Mouse (Mus musculus) kidney, postnatal 0 days (tissue): Measurements from ENCODE around the gene Xrcc4. TPM values are rescaled to one million over a fixed set of nuclear protein-coding genes. Genes with fewer than 3 reads are reported as not detected.
"Not testable (repeated sequence)": the region's sequence is repeated elsewhere in the genome, so short reads cannot be mapped to it uniquely, and the experiment has no call there.

ENCODE experiments used
- ATAC-seq: fragments of 200-750 bp; cut with Nextera tagmentation; replicated peaks from 2 replicates; pipeline ENCODE4 v1.8.0; 2017; ENCODE audit warnings: low read depth, moderate number of reproducible peaks, moderate TSS enrichment, moderate library complexity; ENCODE audit not compliant: low FRiP score
- DNase-seq: peaks from one replicate; pipeline ENCODE4 v3.0.0-alpha.2; 2016; ENCODE audit warnings: low spot score
- H3K27ac ChIP-seq: fragments of 300-500 bp; sonication (generic); 2 replicates; pipeline ENCODE4 v1.5.1; 2014; ENCODE audit warnings: mild to moderate bottlenecking
- H3K27me3 ChIP-seq: fragments of 300-500 bp; sonication (generic); 2 replicates; pipeline ENCODE4 v1.6.1; 2014; ENCODE audit warnings: low read length, mixed read lengths; ENCODE audit not compliant: insufficient read depth
- H3K36me3 ChIP-seq: fragments of 300-500 bp; sonication (generic); 2 replicates; pipeline ENCODE4 v1.6.1; 2014; ENCODE audit warnings: low read length, mixed read lengths; ENCODE audit not compliant: insufficient read depth
- H3K4me1 ChIP-seq: fragments of 300-500 bp; sonication (generic); replicated peaks from 2 replicates; pipeline ENCODE4 v1.6.1; 2014; ENCODE audit warnings: antibody characterized with exemption, low read length, mixed read lengths; ENCODE audit not compliant: insufficient read depth
- H3K4me2 ChIP-seq: fragments of 300-500 bp; sonication (generic); 2 replicates; pipeline ENCODE4 v1.6.1; 2014; ENCODE audit warnings: mild to moderate bottlenecking, low read length, moderate library complexity, mixed read lengths
- H3K4me3 ChIP-seq: fragments of 300-500 bp; sonication (generic); replicated peaks from 2 replicates; pipeline ENCODE4 v1.5.1; 2014; ENCODE audit warnings: low read depth, low read length
- H3K9ac ChIP-seq: fragments of 300-500 bp; sonication (generic); 2 replicates; pipeline ENCODE4 v1.6.1; 2014; ENCODE audit warnings: low read depth, low read length
- H3K9me3 ChIP-seq: fragments of 300-500 bp; sonication (generic); replicated peaks from 2 replicates; pipeline ENCODE4 v1.6.1; 2016; ENCODE audit warnings: low read length, inconsistent platforms, mixed read lengths
- CTCF ChIP-seq: IDR thresholded peaks from 2 replicates; pipeline ENCODE4 v1.5.1; 2016; ENCODE audit warnings: antibody characterized with exemption, low read depth, mild to moderate bottlenecking, moderate library complexity
- WGBS: fragments of 180-500 bp; shearing (Covaris S2); extraction: QIAGEN DNeasy Blood & Tissue Kit; methylation state at CpG from one replicate; pipeline ENCODE4 v1.1.7; 2014; 5-methylcytosine and 5-hydroxymethylcytosine counted together
- polyA plus RNA-seq: library from polyadenylated mRNA; unstranded; fragments of >200 nt; fragmentation: Nextera tagmentation; extraction: Ambion mirVana; gene quantifications from 2 replicates; pipeline ENCODE4 v1.2.1, GENCODE M21; 2015

The Xrcc4 gene
- polyA plus RNA-seq, 1 experiment from 2014 or later = 20.8 TPM

DNA sequence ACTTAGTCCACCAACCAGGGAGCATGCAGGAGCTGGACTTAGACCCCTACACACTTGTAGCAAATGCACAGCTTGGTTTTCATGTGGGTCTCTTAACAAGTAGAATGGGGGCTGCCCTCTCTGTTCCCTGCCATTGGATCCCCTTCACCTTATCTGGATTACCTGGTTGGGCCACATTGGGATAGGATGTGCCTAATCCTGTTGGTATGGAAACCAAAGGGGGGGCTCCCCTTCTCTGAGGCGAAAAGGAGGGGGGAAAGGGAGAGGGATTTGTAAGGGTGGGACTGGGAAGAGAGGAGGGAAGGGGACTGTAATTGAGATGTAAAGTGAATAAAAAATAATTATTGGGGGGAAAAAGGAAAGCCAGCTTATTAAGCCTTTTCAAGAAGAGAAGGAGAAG is 311.6 kb downstream of the Xrcc4 start:
- H3K9me3 ChIP-seq = no peaks in the 10 kb centered on the region
- H3K4me2 ChIP-seq = no peak overlapping the region
- H3K9ac ChIP-seq = no peak overlapping the region
- WGBS = 80% methylated on average over 1 of the region's 1 CpGs
- no peak overlapping the region for H3K27ac ChIP-seq
- ATAC-seq (no peak), DNase-seq (no peak)
- H3K4me3 ChIP-seq = no peak overlapping the region
- H3K4me1 ChIP-seq = no peaks in the 10 kb centered on the region
- H3K27me3 ChIP-seq = no peaks in the 10 kb centered on the region
- TF ChIP-seq CTCF = no peak
- no peaks in the 10 kb centered on the region for H3K36me3 ChIP-seq

GRCm38 (mm10) chr13:89777146-89777545 is 312.3 kb downstream of the Xrcc4 start:
- Histone ChIP-seq H3K9me3 (no peaks in the 10 kb centered on the region), H3K4me2 (no peak overlapping the region), H3K27me3 (no peaks in the 10 kb centered on the region), H3K4me1 (no peaks in the 10 kb centered on the region), H3K36me3 (no peaks in the 10 kb centered on the region), H3K4me3 (no peak overlapping the region), H3K9ac (no peak overlapping the region), H3K27ac (no peak overlapping the region)
- ATAC-seq (no peak), DNase-seq (no peak)
- no peak for TF ChIP-seq CTCF
- WGBS = 93% methylated on average over 1 of the region's 1 CpGs

- H3K4me2 ChIP-seq = no peak overlapping the region
- no peaks in the 10 kb centered on the region for H3K9me3 ChIP-seq
- H3K4me3 ChIP-seq = no peak overlapping the region
- WGBS = 73% methylated on average over 1 of the region's 1 CpGs
- H3K36me3 ChIP-seq = no peaks in the 10 kb centered on the region
- no peak for TF ChIP-seq CTCF
- H3K4me1 ChIP-seq = no peaks in the 10 kb centered on the region
- H3K27me3 ChIP-seq = no peaks in the 10 kb centered on the region
- ATAC-seq = no peak
- no peak overlapping the region for H3K9ac ChIP-seq
- DNase-seq = no peak
- no peak overlapping the region for H3K27ac ChIP-seq
Measured at GRCm38 (mm10) chr13:89766551-89766950, 322.9 kb downstream of the Xrcc4 start.

DNA sequence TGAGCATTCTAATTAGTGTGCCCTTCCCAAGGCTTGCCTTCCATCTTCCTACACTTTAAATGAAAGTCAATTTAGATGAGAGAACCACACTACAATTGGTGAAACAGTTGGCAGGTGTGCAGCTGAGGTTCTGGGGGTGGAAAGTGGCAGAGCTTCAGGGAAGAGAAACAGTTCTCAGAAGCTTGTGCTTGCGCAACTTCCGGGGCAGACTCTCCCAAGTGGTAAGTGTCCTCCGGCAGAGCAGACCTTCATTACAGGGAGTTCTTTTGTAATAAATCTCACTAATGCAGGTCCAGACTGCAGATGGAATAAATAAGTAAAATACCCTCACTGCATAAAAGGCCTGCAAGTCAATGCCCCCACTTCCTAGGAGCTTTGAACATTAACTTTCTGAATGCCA is 323.4 kb downstream of the Xrcc4 start:
- WGBS = 90% methylated on average over 3 of the region's 3 CpGs
- Histone ChIP-seq H3K4me1 (no peaks in the 10 kb centered on the region), H3K9ac (no peak overlapping the region), H3K27ac (no peak overlapping the region), H3K4me3 (no peak overlapping the region), H3K36me3 (no peaks in the 10 kb centered on the region), H3K4me2 (no peak overlapping the region), H3K9me3 (no peaks in the 10 kb centered on the region), H3K27me3 (no peaks in the 10 kb centered on the region)
- DNase-seq = no peak
- no peak for ATAC-seq
- TF ChIP-seq CTCF = no peak

DNA sequence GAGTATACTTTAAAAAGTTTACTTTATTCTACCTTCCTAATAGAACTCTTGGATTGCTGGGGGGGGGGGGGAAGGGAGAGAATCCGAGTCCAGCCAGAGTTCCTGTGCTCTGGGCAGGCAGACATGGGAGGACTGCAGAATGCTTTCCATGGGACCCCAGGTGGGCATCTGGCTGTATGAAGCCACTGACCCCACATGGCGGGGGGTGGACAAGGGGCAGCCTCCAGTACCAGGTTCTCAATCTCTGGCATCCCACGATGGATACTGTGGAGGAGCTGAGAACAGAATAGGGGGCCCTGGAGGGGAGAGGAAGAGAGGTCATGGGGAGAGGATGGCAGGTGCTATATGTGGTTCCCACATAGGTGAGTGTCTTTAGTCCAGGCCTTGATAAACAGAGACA is 327.1 kb downstream of the Xrcc4 start:
- no peaks in the 10 kb centered on the region for H3K4me1 ChIP-seq
- no peak for DNase-seq
- H3K27ac ChIP-seq = no peak overlapping the region
- H3K4me3 ChIP-seq = no peak overlapping the region
- no peak overlapping the region for H3K9ac ChIP-seq
- WGBS = 74% methylated on average over 3 of the region's 3 CpGs
- ATAC-seq = no peak
- no peaks in the 10 kb centered on the region for H3K9me3 ChIP-seq
- no peak overlapping the region for H3K4me2 ChIP-seq
- TF ChIP-seq CTCF = no peak
- H3K27me3 ChIP-seq = no peaks in the 10 kb centered on the region
- H3K36me3 ChIP-seq = no peaks in the 10 kb centered on the region

DNA sequence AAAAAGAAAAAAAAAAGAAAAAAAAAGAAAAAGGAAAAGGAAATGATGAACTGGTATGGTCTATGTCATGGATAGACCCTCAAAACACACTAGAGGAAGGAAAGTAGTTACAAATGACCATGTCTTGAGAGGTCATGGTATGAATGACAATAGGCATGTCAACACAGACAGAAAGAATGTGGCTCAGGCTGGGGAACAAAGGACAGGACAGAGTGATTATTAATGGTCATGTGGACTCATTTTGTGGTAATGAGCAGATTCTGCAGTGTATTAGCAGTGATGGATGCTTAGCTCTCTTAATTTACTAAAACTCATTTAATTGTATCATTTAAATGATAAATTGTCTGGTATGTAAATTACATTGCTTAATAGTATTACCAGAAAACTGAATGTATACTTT is 333.1 kb downstream of the Xrcc4 start:
- Histone ChIP-seq H3K4me1 (no peaks in the 10 kb centered on the region), H3K36me3 (no peaks in the 10 kb centered on the region), H3K9me3 (no peaks in the 10 kb centered on the region), H3K27ac (no peak overlapping the region), H3K4me3 (no peak overlapping the region), H3K9ac (no peak overlapping the region), H3K4me2 (no peak overlapping the region), H3K27me3 (no peaks in the 10 kb centered on the region)
- TF ChIP-seq CTCF = no peak
- DNase-seq (no peak), ATAC-seq (no peak)

- 33% methylated on average over 3 of the region's 3 CpGs for WGBS
- not testable (repeated sequence) for H3K9me3 ChIP-seq, H3K36me3 ChIP-seq, H3K27ac ChIP-seq, H3K27me3 ChIP-seq, H3K4me1 ChIP-seq, H3K9ac ChIP-seq, H3K4me3 ChIP-seq, H3K4me2 ChIP-seq, ATAC-seq, DNase-seq
Measured at GRCm38 (mm10) chr13:89750562-89750961, 338.8 kb downstream of the Xrcc4 start.
